16 mouse cellular contexts compared by ENCODE assay signal in genomic region chr19:22527944-22528343, GRCm38 (mm10).
"Had no signal": no experiment of that assay in that cellular context is flagged by ENCODE, and none has a peak within 500 bp of the region (broad histone marks: within the 10 kb centered on the region; RNA-seq: fewer than 3 reads in every experiment).

No protein-coding gene starts in this region.

- H3K9me3 ChIP-seq: kidney, embryonic 15.5 days; liver, embryonic 13.5 days; midbrain, embryonic 13.5 days had no signal

- H3K36me3 ChIP-seq: kidney, embryonic 15.5 days; liver, embryonic 13.5 days; midbrain, embryonic 13.5 days had no signal

- DNase-seq: kidney, adult 8-10 months; kidney, postnatal 10 days; kidney, postnatal 36 days; layer of hippocampus, adult 9-11 months; liver, embryonic 13.5 days; lung, adult 2 months; lung, postnatal 14 days; thymus, adult 2 months; thymus, postnatal 14 days; thymus, postnatal 4 days had no signal

- H3K4me1 ChIP-seq: kidney, embryonic 15.5 days; liver, embryonic 13.5 days; midbrain, embryonic 13.5 days had no signal

- H3K4me2 ChIP-seq: kidney, embryonic 15.5 days; liver, embryonic 13.5 days; midbrain, embryonic 13.5 days had no signal

- ATAC-seq: intestine, postnatal 0 days; midbrain, embryonic 13.5 days; midbrain, embryonic 16.5 days had no signal

- H3K9ac ChIP-seq: kidney, embryonic 15.5 days; liver, embryonic 13.5 days; midbrain, embryonic 13.5 days had no signal

- H3K4me3 ChIP-seq: kidney, embryonic 15.5 days; liver, embryonic 13.5 days; midbrain, embryonic 13.5 days had no signal

- H3K27me3 ChIP-seq: kidney, embryonic 15.5 days; liver, embryonic 13.5 days; midbrain, embryonic 13.5 days had no signal

- H3K27ac ChIP-seq: kidney, embryonic 15.5 days; liver, embryonic 13.5 days; macrophage; midbrain, embryonic 13.5 days; stomach, postnatal 0 days had no signal
